Mouse (Mus musculus): ENCODE results near the gene Abcf1.
"Not testable (repeated sequence)": the region's sequence is repeated elsewhere in the genome, so short reads cannot be mapped to it uniquely, and the experiment has no call there.

Gene Abcf1

DNA sequence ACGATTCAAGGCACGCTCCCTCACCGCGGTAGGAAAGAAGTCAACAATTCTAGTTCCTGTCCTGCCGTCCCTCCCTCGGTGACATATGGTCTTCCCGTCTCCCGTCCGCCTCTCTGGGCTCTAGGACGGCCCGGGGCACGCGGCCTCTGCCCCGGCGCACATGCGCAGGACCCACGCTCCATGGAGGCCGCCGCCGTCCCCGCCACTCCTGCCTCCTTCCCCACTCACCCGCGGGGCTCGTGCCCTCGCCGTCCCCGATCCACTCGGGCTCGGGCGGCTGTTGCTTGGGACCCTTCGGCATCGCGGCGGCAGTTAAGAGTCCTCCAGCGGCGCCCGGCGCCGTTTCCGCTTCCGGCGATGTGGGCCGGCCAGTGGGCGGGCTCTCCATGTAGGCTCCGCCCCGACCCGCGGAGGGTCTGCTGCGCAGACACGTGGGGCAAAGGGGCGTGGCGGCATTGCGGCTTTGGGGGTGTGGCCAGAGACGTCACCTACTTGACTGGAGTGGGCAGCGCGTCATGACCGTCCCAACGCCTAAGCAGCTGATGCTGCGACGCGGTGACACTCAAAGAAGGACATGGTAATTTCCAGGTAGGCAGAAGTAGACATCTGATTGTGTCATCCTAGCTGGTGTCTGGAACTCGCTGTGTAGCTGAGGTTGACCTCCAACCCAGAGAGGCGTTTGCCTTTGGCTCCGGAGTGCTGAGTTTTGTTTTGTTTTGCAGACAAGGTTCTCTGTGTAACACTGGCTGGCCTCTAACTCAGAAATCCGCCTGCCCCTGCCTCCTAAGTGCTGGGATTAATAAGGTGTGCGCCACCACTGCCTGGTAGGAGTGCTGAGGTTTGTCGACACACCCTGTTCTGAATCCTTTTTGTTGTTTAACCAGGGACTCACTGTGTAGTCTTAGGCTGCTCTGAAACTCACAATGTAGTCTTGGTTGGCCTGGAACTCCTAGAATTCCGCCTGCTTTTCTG, at the start of gene Abcf1:
Gene Abcf1 (minus strand): TSS at position 344 of the 972 bp plus-strand sequence.
- peak; percentile 99 for DNase-seq (ENCODE audit: low spot score)

DNA sequence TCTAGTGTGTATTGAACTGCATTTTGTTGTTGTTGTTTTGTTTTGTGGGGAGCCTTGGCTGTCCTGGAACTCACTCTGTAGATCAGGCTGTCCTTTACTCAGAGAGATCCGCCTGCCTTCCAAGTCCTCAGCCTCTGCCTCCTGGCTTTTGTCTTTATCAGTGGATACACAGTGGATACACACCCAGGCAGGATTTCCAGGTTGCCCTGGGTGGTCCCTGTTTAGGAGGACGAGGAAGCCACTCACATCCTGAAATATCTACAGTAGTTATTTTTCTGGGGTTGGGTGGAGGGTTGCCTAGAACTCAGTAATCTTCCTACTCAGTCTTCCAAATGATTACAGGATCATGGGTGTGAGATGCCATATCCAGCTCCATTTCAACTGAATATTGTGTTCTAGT, 49.4 kb upstream of the Abcf1 start:
- no peak for DNase-seq (ENCODE audit: low spot score)

DNA sequence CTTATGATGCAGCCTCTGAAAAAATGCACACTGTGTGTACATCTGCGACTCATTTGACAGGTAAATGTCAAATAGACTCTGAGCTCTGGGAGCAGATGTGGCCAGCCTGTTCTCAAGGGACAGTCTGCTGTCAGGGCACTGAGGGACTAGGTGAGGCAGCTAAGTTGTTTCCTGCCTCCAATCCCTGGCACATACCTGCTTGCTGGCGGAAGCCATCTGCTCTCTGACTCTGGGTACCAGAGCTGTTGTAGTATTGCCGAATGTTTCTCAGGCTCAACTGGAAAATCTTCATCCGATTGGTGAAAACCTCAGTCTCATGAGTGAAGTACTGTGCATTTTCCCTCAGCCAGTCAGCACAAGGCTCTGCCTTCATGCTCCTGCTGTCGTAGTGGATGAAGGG, 47.5 kb upstream of the Abcf1 start:
- no peak for DNase-seq (ENCODE audit: low spot score)

DNA sequence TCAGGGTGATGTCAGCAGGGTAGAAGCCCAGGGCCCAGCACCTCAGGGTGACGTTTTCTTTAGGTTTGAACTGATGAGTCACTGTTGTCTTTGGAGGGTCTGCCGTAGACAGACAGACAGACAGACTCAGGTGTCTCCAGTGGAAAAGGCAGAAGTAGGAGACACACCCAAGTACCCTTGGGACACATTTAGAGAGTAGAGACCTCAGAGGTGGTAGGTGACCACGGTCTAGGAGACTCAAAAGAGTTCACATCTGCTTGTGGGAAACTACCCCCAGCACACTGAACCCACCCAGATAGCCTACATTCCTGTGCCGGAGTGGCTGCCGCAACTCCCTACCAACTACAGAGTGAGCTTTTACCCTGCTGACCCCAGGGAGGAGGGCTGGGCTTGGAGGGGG, 45.4 kb upstream of the Abcf1 start:
- no peak for DNase-seq (ENCODE audit: low spot score)

DNA sequence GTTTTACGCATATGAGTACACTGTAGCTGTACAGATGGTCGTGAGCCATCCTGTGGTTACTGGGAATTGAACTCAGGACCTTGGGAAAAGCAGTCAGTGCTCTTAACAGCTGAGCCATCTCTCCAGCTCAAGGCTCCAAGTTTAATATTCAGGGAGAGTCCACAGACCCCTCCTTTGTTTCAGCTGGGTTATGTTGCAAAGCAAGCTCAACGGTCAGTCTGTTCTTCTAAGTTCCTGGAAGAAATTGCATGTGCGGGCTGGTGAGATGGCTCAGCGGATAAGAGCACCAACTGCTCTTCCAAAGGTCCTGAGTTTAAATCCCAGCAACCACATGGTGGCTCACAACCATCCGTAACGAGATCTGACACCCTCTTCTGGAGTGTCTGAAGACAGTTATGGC, 34.8 kb upstream of the Abcf1 start:
- DNase-seq (ENCODE audit: low spot score): not testable (repeated sequence)

DNA sequence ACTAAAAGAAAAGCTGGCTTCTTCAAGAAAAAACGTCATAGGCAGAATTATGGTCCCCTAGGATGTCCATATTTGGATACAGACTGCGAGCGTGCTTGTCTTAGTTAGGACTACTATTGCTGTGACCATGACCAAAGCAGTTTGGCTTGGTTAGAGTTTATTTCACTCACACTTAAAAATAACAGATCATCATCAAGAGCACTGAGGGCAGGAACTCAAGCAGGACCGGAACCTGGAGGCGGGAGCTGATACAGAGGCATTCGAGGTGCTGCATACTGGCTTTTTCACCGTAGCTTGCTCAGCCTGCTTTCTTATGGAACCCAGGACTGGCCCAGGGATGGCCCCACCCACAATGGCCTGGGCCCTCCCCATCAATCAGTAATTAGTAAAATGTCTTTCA, 33.8 kb upstream of the Abcf1 start:
- DNase-seq (ENCODE audit: low spot score): no peak

DNA sequence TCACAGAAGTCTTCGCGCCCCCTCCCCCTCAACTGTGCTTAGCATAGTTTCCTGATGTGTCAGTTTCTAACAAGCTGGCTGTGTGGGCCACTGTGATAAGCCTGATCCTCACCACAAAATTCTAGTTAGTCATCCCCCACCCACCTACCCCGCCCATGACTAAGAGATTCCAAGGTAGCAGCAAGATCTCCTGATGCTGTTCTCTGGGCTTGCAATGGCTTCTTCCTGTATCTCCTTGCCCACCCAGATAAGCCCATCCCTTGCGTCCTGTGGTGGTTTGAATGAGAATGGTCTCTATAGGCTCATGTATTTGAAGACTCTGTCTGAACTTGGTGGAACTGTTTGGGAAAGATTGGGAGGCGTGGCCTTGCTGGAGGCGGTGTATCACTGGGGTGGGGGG, 32.4 kb upstream of the Abcf1 start:
- DNase-seq (ENCODE audit: low spot score): no peak

DNA sequence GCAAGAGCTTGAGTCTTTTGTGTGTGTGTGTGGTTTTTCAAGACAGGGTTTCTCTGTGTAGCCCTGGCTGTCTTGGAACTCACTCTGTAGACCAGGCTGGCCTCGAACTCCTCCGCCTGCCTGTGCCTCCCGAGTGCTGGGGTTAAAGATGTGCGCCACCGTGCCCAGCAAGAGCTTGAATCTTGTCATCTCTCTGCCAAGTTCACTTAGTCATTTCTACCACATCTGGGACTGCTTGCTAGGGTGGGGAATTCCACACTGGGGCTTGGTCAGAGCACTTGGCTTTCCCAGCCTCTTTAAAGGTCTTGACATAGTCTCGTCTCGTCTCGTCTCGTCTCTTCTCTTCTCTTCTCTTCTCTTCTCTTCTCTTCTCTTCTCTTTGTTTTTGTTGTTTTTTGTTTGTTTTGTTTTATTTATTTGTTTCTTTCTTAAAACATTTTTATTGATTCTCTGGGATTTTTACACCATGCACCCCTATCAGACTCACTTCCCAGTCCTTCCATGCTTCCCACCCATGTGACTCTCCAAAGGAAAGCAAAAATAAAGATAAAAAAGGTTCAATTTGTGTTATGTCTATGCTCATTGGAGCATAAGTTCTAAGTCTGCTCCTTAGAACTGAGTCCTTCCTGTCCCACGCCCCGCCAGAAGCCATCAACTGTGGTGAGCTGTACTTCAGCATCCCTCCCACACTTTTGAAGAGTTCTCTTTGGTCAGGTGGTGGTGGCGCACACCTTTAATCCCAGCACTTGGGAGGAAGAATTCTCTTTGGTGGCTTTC, 31.7 kb upstream of the Abcf1 start:
- no peak for DNase-seq (ENCODE audit: low spot score)

DNA sequence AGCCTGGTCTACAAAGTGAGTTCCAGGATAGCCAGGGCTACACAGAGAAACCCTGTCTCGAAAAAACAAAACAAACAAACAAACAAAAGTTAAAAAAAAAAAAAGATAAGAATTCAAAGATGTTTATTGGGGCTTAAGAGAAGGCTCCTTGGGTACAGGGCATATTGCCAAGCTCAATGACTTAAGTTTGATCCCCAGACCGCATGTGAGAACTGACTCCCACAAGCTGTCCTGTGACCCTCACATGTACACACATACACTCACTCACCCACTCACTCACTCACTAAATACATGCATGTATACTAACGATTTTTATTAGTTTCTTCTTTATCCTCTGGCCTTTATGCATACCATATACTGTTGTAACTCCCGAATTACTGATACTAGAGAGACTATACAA, 30.8 kb upstream of the Abcf1 start:
- no peak for DNase-seq (ENCODE audit: low spot score)

DNA sequence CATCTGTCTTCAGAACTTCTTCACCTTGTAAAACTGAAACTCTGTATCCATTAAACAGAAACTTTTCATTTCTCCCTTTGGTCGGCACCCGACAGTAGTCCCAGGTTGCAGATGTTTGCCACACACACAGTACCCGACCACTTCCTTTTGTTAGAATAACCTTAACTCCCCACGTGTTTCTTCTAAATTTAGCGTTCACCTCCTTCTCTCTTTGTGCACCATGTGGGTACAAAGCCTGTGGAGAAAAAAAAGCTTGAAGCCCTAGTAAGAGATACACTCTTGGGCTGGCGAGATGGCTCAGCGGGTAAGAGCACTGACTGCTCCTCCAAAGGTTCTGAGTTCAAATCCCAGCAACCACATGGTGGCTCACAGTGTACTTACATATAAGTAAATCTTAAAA, 29.8 kb upstream of the Abcf1 start:
- no peak for DNase-seq (ENCODE audit: low spot score)

DNA sequence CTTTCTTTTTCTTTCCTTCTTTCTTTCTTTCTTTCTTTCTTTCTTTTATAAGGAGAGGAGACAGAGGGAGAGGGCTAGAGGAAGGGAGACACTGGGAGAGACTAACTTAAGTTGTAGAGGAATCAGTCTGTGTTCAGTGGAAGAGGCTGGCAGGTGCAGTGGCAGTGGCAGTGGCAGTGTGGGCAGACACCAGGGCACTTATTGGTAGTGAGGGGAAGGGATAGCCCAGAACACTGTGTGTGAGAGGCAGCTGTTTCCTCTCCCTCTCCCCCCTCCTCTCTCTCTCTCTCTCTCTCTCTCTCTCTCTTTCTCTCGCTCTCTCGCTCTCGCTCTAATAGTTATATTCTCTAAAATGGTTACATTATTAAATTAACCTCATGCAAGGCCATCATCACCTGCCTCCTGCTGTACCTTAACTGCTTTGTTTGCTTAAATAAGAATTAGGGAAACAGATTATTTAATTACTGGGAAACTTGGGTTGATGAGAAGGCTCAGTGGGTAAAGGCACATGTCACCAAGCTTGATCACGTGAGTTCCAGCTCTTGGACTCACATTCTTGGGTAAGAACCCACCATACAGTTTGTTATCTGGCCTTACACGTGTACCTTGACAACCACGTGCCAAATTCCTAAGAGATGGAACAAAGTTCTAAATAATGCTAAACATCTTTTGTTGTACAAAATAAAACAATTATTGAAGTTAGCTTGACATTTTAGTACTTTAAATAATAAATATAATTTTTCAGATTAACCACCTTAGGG, 29.2 kb upstream of the Abcf1 start:
- no peak for DNase-seq (ENCODE audit: low spot score)

DNA sequence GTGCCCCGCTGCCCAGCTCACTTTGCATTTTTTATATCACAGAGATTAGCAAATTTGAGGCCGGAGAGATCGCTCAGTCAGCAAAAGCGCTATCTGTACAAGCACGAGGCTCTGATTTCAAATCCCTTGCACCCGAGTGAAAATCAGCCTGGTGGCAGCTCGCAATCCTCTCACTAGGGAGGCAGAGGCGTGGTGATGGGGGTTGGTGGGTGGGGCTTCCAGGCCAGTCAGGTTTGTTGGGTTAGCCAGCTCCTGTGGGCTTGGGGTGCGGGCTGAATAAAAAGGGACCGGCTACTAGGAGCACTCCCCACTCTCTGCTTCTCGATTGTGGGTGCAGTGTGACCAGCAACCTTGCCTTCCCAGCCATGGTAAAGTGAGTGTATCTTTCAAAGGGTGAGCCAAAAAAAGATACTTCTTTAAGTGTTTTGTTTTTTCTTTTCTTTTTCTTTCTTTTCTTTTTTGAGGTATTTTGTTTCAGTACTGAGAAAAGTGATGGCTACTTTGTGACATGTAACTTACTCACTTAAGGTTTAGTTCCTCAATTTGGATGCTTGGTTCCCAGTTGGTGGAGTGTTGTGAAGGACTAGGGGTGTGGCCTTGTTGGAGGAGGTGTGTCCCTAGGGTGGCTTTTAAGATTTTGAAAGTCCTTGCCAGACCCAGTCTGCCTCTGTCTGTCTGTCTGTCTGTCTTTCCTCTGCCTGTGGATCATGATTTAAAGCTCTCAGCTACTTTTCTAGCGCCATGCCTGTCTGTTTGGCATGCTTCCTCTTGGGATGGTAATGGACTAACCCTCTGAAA, 28.4 kb upstream of the Abcf1 start:
- no peak for DNase-seq (ENCODE audit: low spot score)

DNA sequence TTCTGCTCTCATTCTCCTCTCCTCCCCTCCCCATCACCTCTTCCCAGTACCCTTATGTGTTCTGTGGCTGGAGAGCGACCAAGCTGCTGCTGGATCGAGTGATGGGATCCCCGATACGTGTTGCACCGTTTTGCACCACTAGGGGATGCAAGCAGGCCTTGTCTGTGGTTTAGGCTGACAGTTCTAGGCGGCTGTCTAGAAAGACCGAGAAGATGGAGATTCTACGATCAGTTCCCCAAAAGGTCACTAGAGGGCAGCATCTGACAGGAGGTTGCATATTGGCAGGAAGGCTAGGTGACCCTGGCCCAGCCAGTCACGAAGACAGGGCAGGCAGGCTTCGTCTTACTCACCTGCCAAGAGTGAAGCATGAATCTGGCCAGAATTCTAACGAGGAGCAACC, 27.4 kb upstream of the Abcf1 start:
- DNase-seq (ENCODE audit: low spot score): peak; percentile 96

DNA sequence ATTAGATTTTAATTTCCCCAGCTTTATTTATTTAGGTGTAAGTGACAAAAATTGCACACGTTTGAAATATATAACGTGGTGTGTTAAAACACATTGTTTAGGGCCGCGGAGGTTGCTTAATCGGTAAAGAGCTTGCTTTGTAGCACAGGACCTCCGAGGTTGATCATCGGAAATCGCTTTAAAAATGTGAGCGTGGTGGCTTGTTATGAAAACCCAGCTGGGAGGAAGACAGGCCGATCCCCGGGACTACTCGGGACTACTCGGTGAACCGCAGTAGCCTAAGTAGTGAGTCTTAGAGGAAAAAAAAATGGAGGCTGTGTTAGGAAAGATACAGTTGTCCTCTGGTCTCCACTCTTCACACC, 25.3 kb upstream of the Abcf1 start:
- DNase-seq (ENCODE audit: low spot score): peak; percentile 30

DNA sequence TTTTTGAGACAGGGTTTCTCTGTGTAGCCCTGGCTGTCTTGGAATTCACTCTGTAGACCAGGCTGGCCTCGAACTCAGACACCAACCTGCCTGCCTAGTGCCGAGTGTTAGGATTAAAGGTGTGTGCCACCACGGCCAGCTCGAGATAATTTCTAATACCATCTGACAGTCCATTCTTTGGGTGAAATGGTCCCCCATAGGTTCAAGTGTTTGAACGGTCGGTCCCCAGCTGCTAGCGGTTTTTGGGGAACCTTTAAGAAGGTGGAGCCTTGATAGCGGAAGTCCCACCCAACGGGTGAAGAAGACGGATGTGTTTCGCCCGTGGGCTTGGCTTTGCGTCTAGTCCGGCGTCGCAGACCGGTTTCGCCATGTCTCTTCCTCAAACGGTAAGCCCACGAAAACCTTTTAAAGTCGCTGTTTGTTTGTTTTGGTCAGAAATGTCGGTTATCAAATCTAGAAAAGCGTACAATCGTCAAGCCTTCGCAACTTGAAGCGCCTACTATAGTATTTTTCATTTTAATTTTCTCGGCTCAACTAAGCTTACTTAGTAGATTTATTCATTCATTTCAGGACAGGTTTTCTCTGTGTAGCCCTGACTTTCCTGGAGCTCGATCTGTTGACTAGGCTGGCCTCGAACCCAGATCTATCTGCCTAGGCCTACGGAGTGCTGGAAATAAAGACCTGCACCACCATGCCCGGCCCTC, 24.8 kb upstream of the Abcf1 start:
- DNase-seq (ENCODE audit: low spot score): peak; percentile 92

DNA sequence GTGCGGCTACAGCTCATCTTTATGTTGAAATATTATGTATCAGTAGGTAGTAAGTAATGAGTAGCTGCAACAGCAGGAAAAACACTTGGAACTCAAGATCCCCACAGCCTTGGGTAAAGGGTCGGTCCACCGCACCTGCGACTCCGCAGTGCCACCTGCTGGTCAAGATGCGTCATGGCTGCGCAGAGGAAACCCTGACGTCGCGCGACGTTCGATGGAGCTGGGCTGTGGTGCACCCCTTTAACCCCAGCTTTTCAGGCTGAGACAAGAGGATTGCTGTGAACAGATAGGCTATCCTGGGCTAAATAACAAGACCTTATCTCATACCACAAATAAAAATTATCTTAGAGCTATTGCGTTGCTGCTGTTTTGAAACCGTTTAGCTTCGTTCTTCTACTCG, 24.1 kb upstream of the Abcf1 start:
- peak; percentile 94 for DNase-seq (ENCODE audit: low spot score)

DNA sequence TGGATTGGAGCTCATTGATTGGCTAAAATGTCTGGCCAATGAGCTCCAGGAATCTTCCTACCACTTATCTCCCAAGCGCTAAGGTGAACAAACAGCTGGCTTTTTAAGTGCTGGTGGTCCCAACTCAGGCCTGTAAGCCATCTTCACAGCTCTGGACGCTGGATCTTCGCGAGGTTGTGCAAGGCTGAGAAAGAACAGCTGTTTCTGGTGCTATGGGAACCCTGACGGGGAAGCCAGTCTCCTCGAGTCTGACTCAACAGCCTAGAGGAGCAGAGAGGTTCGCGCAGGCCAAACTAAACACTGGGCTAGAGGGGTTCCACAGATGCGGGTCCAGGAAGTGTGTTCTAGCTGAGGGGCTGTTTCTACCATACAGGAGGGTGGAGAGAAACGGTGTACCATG, 22.2 kb upstream of the Abcf1 start:
- no peak for DNase-seq (ENCODE audit: low spot score)

DNA sequence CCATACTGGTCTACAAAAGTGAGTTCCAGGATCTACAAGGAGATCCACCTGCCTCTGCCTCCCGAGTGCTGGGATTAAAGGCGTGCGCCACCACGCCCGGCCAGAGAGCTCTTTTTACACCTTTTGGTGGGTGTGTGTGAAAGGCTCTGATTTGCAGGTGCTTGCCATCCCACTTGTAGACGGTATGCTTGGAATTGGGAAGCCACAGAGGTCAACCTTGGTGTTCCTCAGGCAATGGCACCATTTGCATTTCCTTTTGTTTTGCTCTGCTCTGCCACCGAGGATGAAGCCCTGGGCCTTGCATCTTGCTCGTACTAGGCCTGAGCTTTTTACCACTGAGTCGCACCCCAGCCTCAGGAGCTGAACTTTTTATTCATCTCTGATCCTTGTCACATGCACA, 12.2 kb upstream of the Abcf1 start:
- no peak for DNase-seq (ENCODE audit: low spot score)

DNA sequence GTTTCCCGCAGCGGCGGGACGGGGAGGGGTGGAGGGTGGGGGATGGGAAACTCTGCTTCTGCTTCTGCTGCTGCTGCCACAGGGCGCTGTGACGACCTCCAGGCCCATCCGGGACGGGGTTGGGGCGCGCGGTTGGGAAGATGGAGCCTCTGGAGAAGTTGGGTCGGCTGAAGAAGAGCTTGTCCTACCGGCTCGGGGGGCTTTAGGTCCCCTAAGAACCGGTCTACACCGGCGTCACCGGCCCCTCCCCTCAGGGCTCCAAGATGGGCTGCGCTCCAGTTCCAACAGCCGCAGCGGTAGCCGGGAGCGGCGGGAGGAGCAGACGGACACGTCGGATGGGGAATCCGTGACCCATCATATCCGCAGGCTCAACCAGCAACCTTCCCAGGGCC, 10.8 kb upstream of the Abcf1 start:
- DNase-seq (ENCODE audit: low spot score): peak; percentile 50

DNA sequence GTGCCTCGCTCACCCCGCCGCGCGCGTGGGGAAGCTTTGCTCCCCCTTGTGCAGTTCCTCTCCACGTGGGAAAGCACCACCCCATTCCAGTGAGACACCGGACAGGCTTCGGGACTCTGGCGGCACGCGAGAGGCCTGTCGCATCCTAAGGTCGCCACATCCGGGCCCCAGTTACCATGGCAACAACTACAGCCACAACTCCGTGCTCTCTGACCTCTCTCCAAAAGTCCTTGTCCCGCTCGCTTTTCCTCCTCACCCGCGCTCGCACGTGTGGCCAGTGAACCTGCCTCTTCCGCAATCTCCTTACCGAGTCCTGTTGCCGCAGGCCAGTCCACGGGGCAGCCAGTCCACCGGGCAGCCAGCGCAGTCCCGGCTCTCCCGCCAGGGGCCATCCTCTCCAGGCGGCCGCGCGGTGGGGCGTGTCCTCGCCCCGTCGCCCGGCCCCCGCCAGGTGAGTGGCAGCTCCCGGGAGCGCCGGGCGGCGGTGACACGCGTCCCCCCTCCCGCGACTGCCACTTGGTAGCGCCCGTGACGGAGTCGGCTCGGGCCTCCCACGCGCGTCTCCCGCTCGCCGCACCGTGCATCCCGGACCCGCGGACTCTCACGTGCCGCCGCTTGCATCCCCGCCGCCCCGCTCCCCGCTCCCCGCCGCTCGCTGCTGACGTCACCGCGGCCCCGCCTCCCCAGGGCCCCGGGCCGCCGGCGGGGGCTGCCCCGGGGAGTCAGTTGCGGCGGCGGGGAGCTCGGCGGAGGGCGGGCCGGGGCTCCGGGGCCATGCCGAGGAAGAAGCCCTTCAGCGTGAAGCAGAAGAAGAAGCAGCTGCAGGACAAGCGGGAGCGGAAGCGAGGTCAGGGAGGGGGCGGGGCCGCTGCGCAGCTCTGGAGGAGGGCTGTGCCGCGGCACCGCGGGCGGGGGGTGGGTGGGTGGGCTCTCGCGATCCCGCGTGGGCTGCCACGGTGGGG, 10.1 kb upstream of the Abcf1 start, which contains the start of the genes Gnl1 and Prr3:
Gene Gnl1 (plus strand): TSS at position 451 of the 962 bp plus-strand sequence.
Gene Prr3 (minus strand): TSS at position 836 of the 962 bp plus-strand sequence.
- peak; percentile 96 for DNase-seq (ENCODE audit: low spot score)
